Mouse (Mus musculus) cortical plate, adult 2 months (tissue): ENCODE results near the gene Foxd2.

ENCODE experiments used
- CTCF ChIP-seq: fragments of 200-500 bp; IDR thresholded peaks from 2 replicates; pipeline ENCODE4 v1.5.1; 2011; ENCODE audit warnings: mild to moderate bottlenecking, control low read depth, low read length; ENCODE audit not compliant: insufficient read depth; ENCODE audit errors: extremely low read depth
- POLR2A ChIP-seq: fragments of 200-500 bp; IDR thresholded peaks from 2 replicates; pipeline ENCODE4 v1.6.1; 2011; ENCODE audit warnings: mild to moderate bottlenecking, low read length, control low read depth; ENCODE audit not compliant: insufficient read depth; ENCODE audit errors: extremely low read depth

GRCm38 (mm10) chr4:114897853-114898252, 10.8 kb downstream of the Foxd2 start:
- TF ChIP-seq CTCF (0 out of 2 replicates have a peak, but pooled peaks have one; percentile 1), POLR2A (no peak)
